Mouse (Mus musculus) lung, adult 2 months (tissue): ENCODE results near the gene Gm17482.

Experiments
- CTCF ChIP-seq: fragments of 200-500 bp; IDR thresholded peaks from 2 replicates; pipeline ENCODE4 v1.5.1; 2011; ENCODE audit warnings: mild to moderate bottlenecking, low read length, control low read depth; ENCODE audit not compliant: insufficient read depth
- POLR2A ChIP-seq: fragments of 200-500 bp; IDR thresholded peaks from 2 replicates; pipeline ENCODE4 v1.6.1; 2011; ENCODE audit warnings: low read depth, mild to moderate bottlenecking, control low read depth, low read length, borderline replicate concordance; ENCODE audit errors: extremely low read depth

DNA sequence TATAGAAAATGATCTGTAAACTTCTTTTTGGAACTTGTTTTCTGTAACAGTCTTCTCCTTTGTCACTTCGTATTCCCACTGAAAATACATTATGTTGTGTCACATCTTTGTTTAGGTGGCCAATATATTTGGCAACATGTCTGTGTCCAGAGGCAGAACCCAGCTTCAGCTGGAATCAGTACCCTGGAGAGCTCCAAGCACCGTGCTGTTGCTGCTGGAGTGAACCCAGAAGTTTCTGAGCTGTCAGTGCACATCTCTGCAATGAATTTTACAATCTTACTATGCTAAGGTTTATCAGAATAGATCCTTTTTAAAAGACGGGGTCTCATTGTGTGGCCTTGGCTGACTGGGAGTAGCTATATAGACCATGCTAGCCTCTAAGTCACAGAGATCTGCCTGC is 48.3 kb upstream of the Gm17482 start:
- TF ChIP-seq CTCF (no peak), POLR2A (no peak)
